Mouse (Mus musculus) lung, embryonic 14.5 days (tissue): ENCODE data around the gene Slc35c2. TPM values are rescaled to one million over a fixed set of nuclear protein-coding genes. Genes with fewer than 3 reads are reported as not detected.

Experiments
- ATAC-seq: fragments of 200-750 bp; cut with Nextera tagmentation; 2 replicates; pipeline ENCODE4 v1.8.0; 2017; ENCODE audit warnings: mild to moderate bottlenecking, moderate TSS enrichment, moderate library complexity; ENCODE audit not compliant: insufficient read depth
- DNase-seq: peaks from one replicate; pipeline ENCODE4 v3.0.0-alpha.2; 2015
- H3K27ac ChIP-seq: fragments of 300-500 bp; sonication (generic); 2 replicates; pipeline ENCODE4 v1.5.1; 2014; ENCODE audit warnings: low read depth, mild to moderate bottlenecking, moderate library complexity
- H3K27me3 ChIP-seq: fragments of 300-500 bp; sonication (generic); 2 replicates; pipeline ENCODE4 v1.6.1; 2014; ENCODE audit warnings: low read length, control low read depth; ENCODE audit not compliant: insufficient read depth
- H3K36me3 ChIP-seq: fragments of 300-500 bp; sonication (generic); 2 replicates; pipeline ENCODE4 v1.6.1; 2014; ENCODE audit warnings: control low read depth; ENCODE audit not compliant: insufficient read depth
- H3K4me1 ChIP-seq: fragments of 300-500 bp; sonication (generic); 2 replicates; pipeline ENCODE4 v1.6.1; 2014; ENCODE audit warnings: antibody characterized with exemption, control low read depth; ENCODE audit not compliant: insufficient read depth
- H3K4me2 ChIP-seq: fragments of 300-500 bp; sonication (generic); 2 replicates; pipeline ENCODE4 v1.6.1; 2014; ENCODE audit warnings: mild to moderate bottlenecking
- H3K4me3 ChIP-seq: fragments of 300-500 bp; sonication (generic); 2 replicates; pipeline ENCODE4 v1.5.1; 2014; ENCODE audit warnings: low read depth, low read length
- H3K9ac ChIP-seq: fragments of 300-500 bp; sonication (generic); 2 replicates; pipeline ENCODE4 v1.6.1; 2014
- H3K9me3 ChIP-seq: fragments of 300-500 bp; sonication (generic); 2 replicates; pipeline ENCODE4 v1.6.1; 2016; ENCODE audit warnings: low read depth, low read length, control low read depth
- CTCF ChIP-seq: IDR thresholded peaks from 2 replicates; pipeline ENCODE4 v1.5.1; 2016; ENCODE audit warnings: antibody characterized with exemption, low read depth
- WGBS: fragments of 180-500 bp; shearing (Covaris S2); extraction: QIAGEN DNeasy Blood & Tissue Kit; methylation state at CpG from one replicate; pipeline ENCODE4 v1.1.7; 2014; 5-methylcytosine and 5-hydroxymethylcytosine counted together
- polyA plus RNA-seq: library from polyadenylated mRNA; unstranded; fragments of >200 nt; fragmentation: Nextera tagmentation; extraction: Ambion mirVana; gene quantifications from 2 replicates; pipeline ENCODE4 v1.2.1, GENCODE M21; 2014

Slc35c2 gene
- polyA plus RNA-seq, 1 experiment from 2014 or later: 51.9 TPM

DNA sequence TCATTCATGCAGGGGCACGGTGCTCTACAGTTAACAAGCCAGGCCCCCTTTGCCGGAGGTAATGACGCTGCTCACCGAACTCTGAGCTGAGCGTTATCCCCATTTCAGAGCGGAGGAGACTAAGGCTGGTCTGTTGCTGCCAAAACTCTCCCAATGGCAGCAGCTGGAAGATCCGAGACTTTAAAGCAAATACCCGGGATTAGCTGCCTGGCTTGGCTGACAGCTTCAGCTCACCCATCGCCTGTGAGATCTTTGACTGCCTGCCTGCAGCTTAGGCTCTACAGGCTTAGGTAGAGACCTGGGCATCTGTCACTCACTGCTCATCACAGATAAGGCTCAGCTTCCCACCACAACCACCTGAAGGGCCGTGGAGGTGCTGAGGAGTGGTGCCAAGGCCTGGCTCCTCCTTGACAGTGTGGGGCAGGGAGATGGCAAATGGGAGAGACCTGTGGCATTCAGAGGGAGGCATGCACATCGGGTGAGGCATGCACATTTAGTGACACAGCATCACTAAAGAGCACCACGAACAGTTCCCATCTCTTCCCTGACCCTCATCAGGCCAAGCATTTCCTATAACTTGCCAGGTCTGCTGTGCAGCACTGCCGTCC lies 23.3 kb upstream of the Slc35c2 start:
- Histone ChIP-seq H3K36me3 (peaks cover 84% of the 10 kb centered on the region), H3K9ac (no peak overlapping the region), H3K4me2 (no peak overlapping the region), H3K27ac (no peak overlapping the region), H3K4me1 (no peaks in the 10 kb centered on the region), H3K9me3 (no peaks in the 10 kb centered on the region), H3K27me3 (no peaks in the 10 kb centered on the region), H3K4me3 (no peak overlapping the region)
- ATAC-seq (no peak), DNase-seq (no peak)
- TF ChIP-seq CTCF: no peak
- WGBS: 72% methylated on average over 13 of the region's 13 CpGs

GRCm38 (mm10) chr2:165307801-165308200 lies 20.1 kb upstream of the Slc35c2 start:
- Histone ChIP-seq H3K36me3 (peaks cover 77% of the 10 kb centered on the region), H3K27ac (no peak overlapping the region), H3K4me1 (no peaks in the 10 kb centered on the region), H3K9me3 (no peaks in the 10 kb centered on the region), H3K9ac (no peak overlapping the region), H3K4me2 (no peak overlapping the region), H3K27me3 (no peaks in the 10 kb centered on the region), H3K4me3 (no peak overlapping the region)
- DNase-seq (no peak), ATAC-seq (no peak)
- TF ChIP-seq CTCF: no peak
- WGBS: 85% methylated on average over 6 of the region's 6 CpGs

DNA sequence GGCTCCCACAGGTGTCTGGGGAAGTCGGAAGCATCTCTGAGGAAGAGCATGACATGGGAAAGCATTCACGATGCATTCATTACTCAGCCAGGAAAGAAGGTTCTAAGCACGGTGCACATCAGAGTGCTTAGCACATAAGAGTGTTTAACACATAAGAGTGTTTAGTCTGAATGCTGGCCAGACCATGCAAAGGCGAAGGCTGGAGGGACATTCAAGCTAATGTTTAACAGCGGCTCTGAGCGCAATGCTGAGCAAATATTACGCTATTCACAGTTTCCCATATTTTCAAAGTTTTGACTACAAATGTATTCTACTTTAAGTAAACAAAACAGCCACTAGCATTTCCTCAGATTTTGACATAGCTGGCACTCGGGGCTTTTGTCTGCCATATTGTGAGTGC lies 17.8 kb upstream of the Slc35c2 start:
- Histone ChIP-seq H3K9ac (no peak overlapping the region), H3K4me2 (no peak overlapping the region), H3K27me3 (no peaks in the 10 kb centered on the region), H3K4me3 (no peak overlapping the region), H3K9me3 (no peaks in the 10 kb centered on the region), H3K4me1 (no peaks in the 10 kb centered on the region), H3K27ac (no peak overlapping the region), H3K36me3 (peaks cover 69% of the 10 kb centered on the region)
- ATAC-seq: no peak
- WGBS: 69% methylated on average over 8 of the region's 8 CpGs
- DNase-seq: peak; percentile 40
- TF ChIP-seq CTCF: no peak

DNA sequence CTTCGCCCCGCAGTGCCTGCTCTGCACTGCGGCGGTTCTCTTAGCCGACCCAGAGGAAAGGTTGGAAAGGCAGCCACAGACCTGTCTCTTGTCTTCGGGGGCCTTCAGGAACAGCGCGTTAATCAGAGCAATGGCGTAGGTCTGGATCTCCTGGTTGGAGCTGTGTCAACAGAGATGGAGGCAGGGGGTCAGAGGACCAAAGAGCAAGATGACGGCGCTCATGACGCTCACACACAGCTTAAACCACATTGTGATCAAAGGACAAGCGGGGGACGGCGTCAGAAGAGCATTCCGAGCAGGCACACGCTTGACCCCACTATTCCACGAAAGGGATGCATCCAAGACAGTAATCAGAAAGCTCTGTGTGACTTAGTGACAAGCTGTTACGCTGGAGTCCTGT lies 17.1 kb upstream of the Slc35c2 start:
- no peak for DNase-seq
- no peaks in the 10 kb centered on the region for H3K9me3 ChIP-seq
- H3K4me1 ChIP-seq: no peaks in the 10 kb centered on the region
- H3K27ac ChIP-seq: no peak overlapping the region
- ATAC-seq: no peak
- no peak for TF ChIP-seq CTCF
- peaks cover 64% of the 10 kb centered on the region for H3K36me3 ChIP-seq
- H3K9ac ChIP-seq: no peak overlapping the region
- 71% methylated on average over 19 of the region's 19 CpGs for WGBS
- H3K4me3 ChIP-seq: no peak overlapping the region
- H3K4me2 ChIP-seq: no peak overlapping the region
- H3K27me3 ChIP-seq: no peaks in the 10 kb centered on the region

- 91% methylated on average over 6 of the region's 6 CpGs for WGBS
- Histone ChIP-seq H3K4me2 (no peak overlapping the region), H3K27me3 (no peaks in the 10 kb centered on the region), H3K36me3 (peaks cover 67% of the 10 kb centered on the region), H3K9me3 (no peaks in the 10 kb centered on the region), H3K4me1 (no peaks in the 10 kb centered on the region), H3K27ac (no peak overlapping the region), H3K9ac (no peak overlapping the region), H3K4me3 (no peak overlapping the region)
- DNase-seq: no peak
- ATAC-seq: no peak
- no peak for TF ChIP-seq CTCF
Measured at GRCm38 (mm10) chr2:165303354-165304012, 15.8 kb upstream of the Slc35c2 start.

GRCm38 (mm10) chr2:165301409-165301808 lies 13.7 kb upstream of the Slc35c2 start:
- no peak for ATAC-seq
- no peak overlapping the region for H3K4me3 ChIP-seq
- peaks cover 71% of the 10 kb centered on the region for H3K36me3 ChIP-seq
- H3K9ac ChIP-seq: no peak overlapping the region
- no peaks in the 10 kb centered on the region for H3K27me3 ChIP-seq
- DNase-seq: no peak
- no peak overlapping the region for H3K27ac ChIP-seq
- H3K9me3 ChIP-seq: no peaks in the 10 kb centered on the region
- 68% methylated on average over 3 of the region's 3 CpGs for WGBS
- TF ChIP-seq CTCF: no peak
- no peaks in the 10 kb centered on the region for H3K4me1 ChIP-seq
- no peak overlapping the region for H3K4me2 ChIP-seq

- 83% methylated on average over 6 of the region's 6 CpGs for WGBS
- H3K4me3 ChIP-seq: no peak overlapping the region
- H3K9me3 ChIP-seq: no peaks in the 10 kb centered on the region
- no peaks in the 10 kb centered on the region for H3K27me3 ChIP-seq
- H3K27ac ChIP-seq: no peak overlapping the region
- TF ChIP-seq CTCF: no peak
- ATAC-seq (no peak), DNase-seq (no peak)
- H3K9ac ChIP-seq: no peak overlapping the region
- H3K4me2 ChIP-seq: no peak overlapping the region
- H3K4me1 ChIP-seq: no peaks in the 10 kb centered on the region
- peaks cover 76% of the 10 kb centered on the region for H3K36me3 ChIP-seq
Measured at GRCm38 (mm10) chr2:165300885-165301284, 13.2 kb upstream of the Slc35c2 start.
